Mouse (Mus musculus) spleen, postnatal 4 days (tissue): ENCODE measurements around the gene Atxn7l1.

Experiments
- DNase-seq, 2 experiments: peaks; one replicate each; pipeline ENCODE4 v3.0.0; 2022; ENCODE audit warnings: low spot score in 2 of 2

Atxn7l1 gene

GRCm38 (mm10) chr12:33364511-33364910, 217.0 kb downstream of the Atxn7l1 start:
- DNase-seq, result no peak

GRCm38 (mm10) chr12:33365133-33365532, 217.6 kb downstream of the Atxn7l1 start:
- no peak for DNase-seq

GRCm38 (mm10) chr12:33369555-33369954, 222.1 kb downstream of the Atxn7l1 start:
- no peak for DNase-seq

- peak; percentile 72 to 90 for DNase-seq
Measured at GRCm38 (mm10) chr12:33379624-33380445, 232.3 kb downstream of the Atxn7l1 start.

GRCm38 (mm10) chr12:33388842-33389241, 241.3 kb downstream of the Atxn7l1 start:
- peak; percentile 41 to 77 for DNase-seq

GRCm38 (mm10) chr12:33390844-33391560, 243.5 kb downstream of the Atxn7l1 start:
- DNase-seq, result no peak

- no peak for DNase-seq
Measured at GRCm38 (mm10) chr12:33394804-33395623, 247.5 kb downstream of the Atxn7l1 start, which contains the start of gene Efcab10. Gene Efcab10 (plus strand): TSS chr12:33394854.

GRCm38 (mm10) chr12:33403265-33403693, 255.8 kb downstream of the Atxn7l1 start:
- no peak for DNase-seq

GRCm38 (mm10) chr12:33404996-33405395, 257.5 kb downstream of the Atxn7l1 start:
- DNase-seq, result no peak

- no peak for DNase-seq
Measured at GRCm38 (mm10) chr12:33405398-33406026, 258.0 kb downstream of the Atxn7l1 start.

- DNase-seq, result peak in 1 of 2 experiments; percentile 34
Measured at GRCm38 (mm10) chr12:33411580-33412151, 264.2 kb downstream of the Atxn7l1 start.
